Mouse (Mus musculus) stomach, embryonic 14.5 days (tissue): ENCODE data around the gene Lrrn1. TPM values are rescaled to one million over a fixed set of nuclear protein-coding genes. Genes with fewer than 3 reads are reported as not detected.

Experiments
- ATAC-seq: fragments of 200-750 bp; cut with Nextera tagmentation; 2 replicates; pipeline ENCODE4 v1.8.0; 2017; ENCODE audit warnings: low read depth, moderate TSS enrichment; ENCODE audit not compliant: insufficient number of reproducible peaks, insufficient read depth, low FRiP score
- H3K27ac ChIP-seq: fragments of 300-500 bp; sonication (generic); 2 replicates; pipeline ENCODE4 v1.5.1; 2014; ENCODE audit warnings: mild to moderate bottlenecking, low read length, moderate library complexity, mixed read lengths
- H3K27me3 ChIP-seq: fragments of 300-500 bp; sonication (generic); 2 replicates; pipeline ENCODE4 v1.6.1; 2014; ENCODE audit warnings: low read length, control low read depth, mixed read lengths; ENCODE audit not compliant: control insufficient read depth, insufficient read depth
- H3K36me3 ChIP-seq: fragments of 300-500 bp; sonication (generic); 2 replicates; pipeline ENCODE4 v1.6.1; 2014; ENCODE audit warnings: mild to moderate bottlenecking, control low read depth, low read length, moderate library complexity, mixed read lengths; ENCODE audit not compliant: control insufficient read depth, insufficient read depth
- H3K4me1 ChIP-seq: fragments of 300-500 bp; sonication (generic); 2 replicates; pipeline ENCODE4 v1.6.1; 2014; ENCODE audit warnings: low read length, control low read depth, mixed read lengths; ENCODE audit not compliant: control insufficient read depth, insufficient read depth
- H3K4me2 ChIP-seq: fragments of 300-500 bp; sonication (generic); replicated peaks from 2 replicates; pipeline ENCODE4 v1.6.1; 2014; ENCODE audit warnings: low read depth, low read length, control low read depth
- H3K4me3 ChIP-seq: fragments of 300-500 bp; sonication (generic); 2 replicates; pipeline ENCODE4 v1.5.1; 2014; ENCODE audit warnings: low read depth, low read length, control low read depth
- H3K9ac ChIP-seq: fragments of 300-500 bp; sonication (generic); replicated peaks from 2 replicates; pipeline ENCODE4 v1.6.1; 2014; ENCODE audit warnings: low read depth, mild to moderate bottlenecking, control low read depth, low read length, moderate library complexity, mixed read lengths
- H3K9me3 ChIP-seq: fragments of 300-500 bp; sonication (generic); 2 replicates; pipeline ENCODE4 v1.6.1; 2016; ENCODE audit warnings: low read depth, low read length, control low read depth; ENCODE audit not compliant: control insufficient read depth
- WGBS: fragments of 180-500 bp; shearing (Covaris S2); extraction: QIAGEN DNeasy Blood & Tissue Kit; methylation state at CpG from one replicate; pipeline ENCODE4 v1.1.7; 2014; 5-methylcytosine and 5-hydroxymethylcytosine counted together
- polyA plus RNA-seq: library from polyadenylated mRNA; unstranded; fragments of >200 nt; fragmentation: Nextera tagmentation; extraction: Ambion mirVana; gene quantifications from 2 replicates; pipeline ENCODE4 v1.2.1, GENCODE M21; 2014

The Lrrn1 gene
- polyA plus RNA-seq, 1 experiment from 2014 or later = 9.3 TPM

- no peak overlapping the region for H3K4me3 ChIP-seq
- ATAC-seq = no peak
- no peaks in the 10 kb centered on the region for H3K4me1 ChIP-seq
- H3K27ac ChIP-seq = no peak overlapping the region
- H3K27me3 ChIP-seq = no peaks in the 10 kb centered on the region
- no peaks in the 10 kb centered on the region for H3K36me3 ChIP-seq
- H3K9me3 ChIP-seq = no peaks in the 10 kb centered on the region
- no peak overlapping the region for H3K4me2 ChIP-seq
- WGBS = 93% methylated on average over 2 of the region's 2 CpGs
- no peak overlapping the region for H3K9ac ChIP-seq
Measured at GRCm38 (mm10) chr6:107562255-107562654, 32.7 kb downstream of the Lrrn1 start.

DNA sequence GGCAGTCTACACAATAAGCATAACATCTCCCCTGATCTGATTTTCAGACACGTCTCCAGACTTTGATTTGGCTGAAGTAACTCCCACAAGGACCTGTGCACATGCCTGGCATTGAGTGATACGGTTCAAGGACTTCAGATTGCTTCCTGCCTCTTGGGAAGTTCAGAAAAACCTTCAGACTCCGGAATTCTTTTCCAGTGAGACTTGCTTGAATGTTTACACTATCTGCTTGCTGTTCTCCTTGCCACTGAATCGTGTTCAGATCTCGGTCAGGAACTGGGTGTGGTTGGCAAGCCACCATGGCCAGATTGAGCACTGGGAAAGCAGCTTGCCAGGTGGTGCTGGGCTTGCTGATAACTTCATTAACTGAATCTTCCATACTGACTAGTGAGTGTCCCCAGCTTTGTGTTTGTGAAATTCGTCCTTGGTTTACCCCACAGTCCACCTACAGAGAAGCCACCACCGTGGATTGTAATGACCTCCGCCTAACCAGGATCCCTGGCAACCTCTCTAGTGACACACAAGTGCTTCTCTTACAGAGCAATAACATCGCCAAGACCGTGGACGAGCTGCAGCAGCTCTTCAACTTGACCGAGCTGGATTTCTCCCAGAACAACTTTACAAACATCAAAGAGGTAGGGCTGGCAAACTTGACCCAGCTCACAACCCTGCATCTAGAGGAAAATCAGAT lies 37.5 kb downstream of the Lrrn1 start:
- Histone ChIP-seq H3K4me3 (no peak overlapping the region), H3K9me3 (no peaks in the 10 kb centered on the region), H3K4me1 (no peaks in the 10 kb centered on the region), H3K9ac (no peak overlapping the region), H3K36me3 (no peaks in the 10 kb centered on the region), H3K27me3 (no peaks in the 10 kb centered on the region), H3K4me2 (no peak overlapping the region), H3K27ac (no peak overlapping the region)
- WGBS = 69% methylated on average over 12 of the region's 12 CpGs
- ATAC-seq = no peak

DNA sequence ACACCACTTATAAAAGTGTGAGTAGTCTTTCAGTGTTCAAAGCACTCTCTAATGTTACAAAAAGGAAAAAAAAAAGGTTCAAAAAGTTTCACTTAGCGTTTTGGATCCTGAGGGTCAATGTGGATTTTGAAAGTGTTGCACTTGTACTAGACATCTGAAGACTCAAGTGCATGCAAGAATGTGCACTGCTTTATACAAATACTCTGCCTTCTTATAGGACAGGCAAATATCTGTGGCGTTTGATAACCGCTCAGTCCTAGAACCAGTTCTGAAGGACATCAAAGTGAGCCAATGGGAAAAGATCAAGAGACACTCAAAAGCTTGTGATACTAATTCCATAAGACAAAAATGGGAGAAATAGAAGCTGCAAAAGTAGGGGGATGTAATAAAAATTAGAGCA lies 45.0 kb downstream of the Lrrn1 start:
- Histone ChIP-seq H3K9me3 (no peaks in the 10 kb centered on the region), H3K27ac (no peak overlapping the region), H3K4me1 (no peaks in the 10 kb centered on the region), H3K4me3 (no peak overlapping the region), H3K9ac (no peak overlapping the region), H3K4me2 (no peak overlapping the region), H3K36me3 (no peaks in the 10 kb centered on the region), H3K27me3 (no peaks in the 10 kb centered on the region)
- WGBS = 90% methylated on average over 3 of the region's 3 CpGs
- ATAC-seq = no peak

DNA sequence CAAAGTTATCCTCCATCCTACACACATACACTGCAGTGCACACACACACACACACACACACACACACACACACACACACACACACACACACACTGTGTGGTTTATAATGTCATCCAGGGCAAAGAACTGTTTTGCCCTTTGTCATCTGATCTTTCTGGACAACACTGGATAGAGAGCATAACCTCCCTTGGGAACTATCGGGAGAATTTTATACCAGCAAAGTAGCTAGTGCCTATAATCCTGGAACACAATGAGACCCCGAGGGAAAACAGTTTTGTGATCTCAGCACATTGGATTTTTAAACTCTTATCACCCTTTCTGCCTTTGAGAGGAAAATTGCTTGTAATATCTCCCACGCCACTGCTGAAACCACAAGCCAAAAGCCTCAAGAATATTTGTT lies 45.8 kb downstream of the Lrrn1 start:
- WGBS = 61% methylated on average over 3 of the region's 3 CpGs

DNA sequence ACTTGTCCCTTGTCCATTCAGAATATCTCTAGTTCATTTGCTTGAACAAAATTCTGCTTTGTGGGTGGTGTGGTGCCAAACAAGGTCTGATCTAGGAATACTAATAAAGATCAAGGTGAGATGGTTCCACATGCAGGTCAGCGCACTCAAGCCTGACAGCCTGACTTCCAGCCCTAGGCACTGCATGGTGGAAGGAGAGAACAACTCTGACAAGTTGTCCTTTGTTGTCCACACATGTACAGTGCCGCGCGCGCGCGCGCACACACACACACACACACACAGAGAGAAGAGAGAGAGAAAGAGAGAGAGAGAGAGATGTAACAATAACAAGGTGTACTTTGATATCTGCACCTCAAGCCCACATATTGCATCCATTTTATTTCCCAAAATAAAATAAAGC lies 47.7 kb downstream of the Lrrn1 start:
- no peaks in the 10 kb centered on the region for H3K36me3 ChIP-seq
- H3K9ac ChIP-seq = no peak overlapping the region
- H3K27me3 ChIP-seq = no peaks in the 10 kb centered on the region
- H3K27ac ChIP-seq = no peak overlapping the region
- WGBS = 97% methylated on average over 8 of the region's 8 CpGs
- H3K4me1 ChIP-seq = no peaks in the 10 kb centered on the region
- no peak for ATAC-seq
- no peaks in the 10 kb centered on the region for H3K9me3 ChIP-seq
- H3K4me3 ChIP-seq = no peak overlapping the region
- no peak overlapping the region for H3K4me2 ChIP-seq

More for the DNA sequence above, 45.8 kb downstream of the Lrrn1 start:
- no peaks in the 10 kb centered on the region for H3K9me3 ChIP-seq
- ATAC-seq = no peak
- no peak overlapping the region for H3K27ac ChIP-seq
- no peaks in the 10 kb centered on the region for H3K4me1 ChIP-seq
- H3K36me3 ChIP-seq = no peaks in the 10 kb centered on the region
- no peak overlapping the region for H3K4me3 ChIP-seq
- no peak overlapping the region for H3K4me2 ChIP-seq
- no peaks in the 10 kb centered on the region for H3K27me3 ChIP-seq
- H3K9ac ChIP-seq = no peak overlapping the region

DNA sequence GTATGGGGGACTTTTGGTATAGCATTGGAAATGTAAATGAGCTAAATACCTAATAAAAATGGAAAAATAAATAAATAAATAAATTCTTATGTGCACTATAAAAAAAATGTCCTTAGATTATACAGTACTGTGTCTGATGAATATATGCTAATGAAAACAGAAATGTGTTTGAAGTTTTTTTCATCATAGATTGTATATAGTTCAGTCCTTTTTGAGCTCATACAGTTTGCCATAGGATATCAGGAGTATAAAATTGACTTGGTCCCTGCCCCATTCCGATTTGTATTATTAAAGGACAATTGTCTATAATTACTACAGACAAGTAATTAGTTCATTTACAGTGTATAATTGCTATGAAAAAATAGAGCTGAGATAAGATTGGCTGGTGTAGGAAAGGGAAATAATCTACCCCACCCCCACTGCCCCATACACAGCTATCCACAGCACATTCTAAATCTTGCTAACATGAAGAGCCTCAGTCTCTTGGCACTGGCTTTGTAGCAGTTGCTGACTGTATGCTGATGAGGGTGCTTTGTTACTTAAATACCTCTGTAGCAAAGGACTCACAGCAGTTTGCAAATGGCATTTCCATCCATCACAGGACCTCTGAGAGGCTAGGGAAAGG lies 54.3 kb downstream of the Lrrn1 start:
- H3K4me3 ChIP-seq = no peak overlapping the region
- H3K36me3 ChIP-seq = no peaks in the 10 kb centered on the region
- no peak overlapping the region for H3K4me2 ChIP-seq
- H3K27me3 ChIP-seq = no peaks in the 10 kb centered on the region
- 95% methylated on average over 1 of the region's 1 CpGs for WGBS
- H3K9ac ChIP-seq = no peak overlapping the region
- H3K4me1 ChIP-seq = no peaks in the 10 kb centered on the region
- no peaks in the 10 kb centered on the region for H3K9me3 ChIP-seq
- ATAC-seq = no peak
- no peak overlapping the region for H3K27ac ChIP-seq

DNA sequence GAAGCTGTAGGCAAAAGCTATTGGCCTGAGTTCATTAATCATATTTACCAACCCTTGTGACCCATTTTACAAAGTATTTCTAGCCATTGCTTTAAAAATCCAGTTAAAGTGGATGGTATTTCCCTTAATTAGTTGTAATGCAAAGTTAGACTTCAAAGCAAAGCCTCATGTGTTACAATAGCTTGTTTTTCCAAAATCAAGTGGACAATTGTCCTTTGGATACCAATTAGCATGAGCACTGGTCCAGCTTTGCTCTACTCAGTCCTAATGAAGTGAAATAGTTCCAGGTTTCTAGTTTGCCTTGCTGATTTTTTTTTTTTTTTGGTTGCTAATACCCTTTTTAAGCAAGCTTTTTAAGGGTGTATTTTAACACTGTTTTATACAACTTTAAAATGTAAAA lies 75.6 kb downstream of the Lrrn1 start:
- no peaks in the 10 kb centered on the region for H3K9me3 ChIP-seq
- no peaks in the 10 kb centered on the region for H3K4me1 ChIP-seq
- H3K9ac ChIP-seq = no peak overlapping the region
- no peak overlapping the region for H3K27ac ChIP-seq
- no peaks in the 10 kb centered on the region for H3K36me3 ChIP-seq
- no peaks in the 10 kb centered on the region for H3K27me3 ChIP-seq
- no peak for ATAC-seq
- H3K4me2 ChIP-seq = no peak overlapping the region
- H3K4me3 ChIP-seq = no peak overlapping the region

- Histone ChIP-seq H3K9ac (no peak overlapping the region), H3K4me2 (no peak overlapping the region), H3K27ac (no peak overlapping the region), H3K4me3 (no peak overlapping the region), H3K4me1 (no peaks in the 10 kb centered on the region), H3K36me3 (no peaks in the 10 kb centered on the region), H3K9me3 (no peaks in the 10 kb centered on the region), H3K27me3 (no peaks in the 10 kb centered on the region)
- 59% methylated on average over 1 of the region's 1 CpGs for whole genome bisulfite sequencing
- ATAC-seq = no peak
Measured at GRCm38 (mm10) chr6:107614288-107614687, 84.7 kb downstream of the Lrrn1 start.
